Mouse (Mus musculus) limb, embryonic 12.5 days (tissue): ENCODE data around the gene Olfr1414. TPM values are rescaled to one million over a fixed set of nuclear protein-coding genes. Genes with fewer than 3 reads are reported as not detected.
"Not testable (repeated sequence)": the region's sequence is repeated elsewhere in the genome, so short reads cannot be mapped to it uniquely, and the experiment has no call there.

Experiments used
- ATAC-seq: fragments of 200-750 bp; cut with Nextera tagmentation; 2 replicates; pipeline ENCODE4 v1.8.0; 2017; ENCODE audit warnings: low read depth, moderate TSS enrichment; ENCODE audit not compliant: insufficient number of reproducible peaks, insufficient read depth, low FRiP score, low TSS enrichment
- H3K27ac ChIP-seq: fragments of 300-500 bp; sonication (generic); 2 replicates; pipeline ENCODE4 v1.5.1; 2016; ENCODE audit warnings: mild to moderate bottlenecking, moderate library complexity
- H3K27me3 ChIP-seq: fragments of 300-500 bp; sonication (generic); 2 replicates; pipeline ENCODE4 v1.6.1; 2016; ENCODE audit warnings: mild to moderate bottlenecking, moderate library complexity
- H3K36me3 ChIP-seq: fragments of 300-500 bp; sonication (generic); 2 replicates; pipeline ENCODE4 v1.6.1; 2016; ENCODE audit warnings: mild to moderate bottlenecking, moderate library complexity
- H3K4me1 ChIP-seq: fragments of 300-500 bp; sonication (generic); replicated peaks from 2 replicates; pipeline ENCODE4 v1.6.1; 2016
- H3K4me2 ChIP-seq: fragments of 300-500 bp; sonication (generic); 2 replicates; pipeline ENCODE4 v1.6.1; 2016; ENCODE audit warnings: mild to moderate bottlenecking, moderate library complexity
- H3K4me3 ChIP-seq: fragments of 300-500 bp; sonication (generic); replicated peaks from 2 replicates; pipeline ENCODE4 v1.5.1; 2016; ENCODE audit warnings: mild to moderate bottlenecking
- H3K9ac ChIP-seq: fragments of 300-500 bp; sonication (generic); replicated peaks from 2 replicates; pipeline ENCODE4 v1.6.1; 2016; ENCODE audit warnings: mild to moderate bottlenecking, moderate library complexity
- H3K9me3 ChIP-seq: fragments of 300-500 bp; sonication (generic); 2 replicates; pipeline ENCODE4 v1.6.1; 2016; ENCODE audit warnings: mild to moderate bottlenecking, moderate library complexity
- WGBS: fragments of 180-500 bp; shearing (Covaris S2); methylation state at CpG from one replicate; pipeline ENCODE4 v1.1.7; 2016; 5-methylcytosine and 5-hydroxymethylcytosine counted together
- polyA plus RNA-seq: library from polyadenylated mRNA; unstranded; fragments of >200 nt; fragmentation: Nextera tagmentation; extraction: Ambion mirVana; gene quantifications from 2 replicates; pipeline ENCODE4 v1.2.1, GENCODE M21; 2016

The Olfr1414 gene
- not detected in 2 replicates for polyA plus RNA-seq

- 78% methylated on average over 3 of the region's 3 CpGs for WGBS
- H3K27me3 ChIP-seq, result peaks cover 16% of the 10 kb centered on the region; the same call in 1 of the 2 replicates
Observed at GRCm38 (mm10) chr1:92518561-92518960, at the start of gene Olfr1414. Gene Olfr1414 (minus strand): TSS chr1:92518661.

GRCm38 (mm10) chr1:92545929-92546328 lies 27.5 kb upstream of the Olfr1414 start:
- ATAC-seq, result no peak
- Histone ChIP-seq H3K27ac (no peak overlapping the region), H3K9me3 (no peaks in the 10 kb centered on the region), H3K4me3 (no peak overlapping the region), H3K4me2 (no peak overlapping the region), H3K27me3 (no peaks in the 10 kb centered on the region), H3K4me1 (no peaks in the 10 kb centered on the region), H3K9ac (no peak overlapping the region), H3K36me3 (no peaks in the 10 kb centered on the region)
- WGBS, result 79% methylated on average over 2 of the region's 2 CpGs

More at GRCm38 (mm10) chr1:92518561-92518960, at the start of gene Olfr1414:
- Histone ChIP-seq H3K4me2 (no peak within 1 kb of the TSS), H3K9me3 (no peaks in the 10 kb centered on the region), H3K4me3 (no peak within 1 kb of the TSS), H3K27ac (no peak within 1 kb of the TSS), H3K36me3 (no peaks in the 10 kb centered on the region), H3K4me1 (no peaks in the 10 kb centered on the region), H3K9ac (no peak within 1 kb of the TSS)
- no peak for ATAC-seq

- Histone ChIP-seq H3K4me2 (no peak overlapping the region), H3K9ac (no peak overlapping the region), H3K36me3 (no peaks in the 10 kb centered on the region), H3K27me3 (no peaks in the 10 kb centered on the region; the same call in 1 of the 2 replicates), H3K4me3 (no peak overlapping the region), H3K27ac (no peak overlapping the region), H3K9me3 (no peaks in the 10 kb centered on the region), H3K4me1 (no peaks in the 10 kb centered on the region)
- no peak for ATAC-seq
- WGBS, result 47% methylated on average over 2 of the region's 2 CpGs
Observed at GRCm38 (mm10) chr1:92539071-92539470, 20.6 kb upstream of the Olfr1414 start.

- H3K36me3 ChIP-seq, result no peaks in the 10 kb centered on the region
- H3K27me3 ChIP-seq, result no peaks in the 10 kb centered on the region; the same call in 1 of the 2 replicates
- H3K4me1 ChIP-seq, result no peaks in the 10 kb centered on the region
- H3K4me3 ChIP-seq, result no peak overlapping the region
- H3K4me2 ChIP-seq, result no peak overlapping the region
- 37% methylated on average over 5 of the region's 5 CpGs for WGBS
- ATAC-seq, result no peak
- H3K9me3 ChIP-seq, result no peaks in the 10 kb centered on the region
- no peak overlapping the region for H3K27ac ChIP-seq
- H3K9ac ChIP-seq, result no peak overlapping the region
Observed at GRCm38 (mm10) chr1:92536972-92537371, 18.5 kb upstream of the Olfr1414 start.

GRCm38 (mm10) chr1:92523764-92524163 lies 5.3 kb upstream of the Olfr1414 start:
- Histone ChIP-seq H3K9me3 (no peaks in the 10 kb centered on the region), H3K4me3 (no peak overlapping the region), H3K36me3 (no peaks in the 10 kb centered on the region), H3K4me2 (no peak overlapping the region), H3K27me3 (0 out of 2 replicates have a peak, but pooled peaks cover 5% of the 10 kb centered on the region), H3K4me1 (no peaks in the 10 kb centered on the region), H3K9ac (no peak overlapping the region), H3K27ac (no peak overlapping the region)
- no peak for ATAC-seq
- 80% methylated on average over 3 of the region's 3 CpGs for WGBS

GRCm38 (mm10) chr1:92521376-92521775 lies 2.9 kb upstream of the Olfr1414 start:
- H3K4me2 ChIP-seq, result no peak overlapping the region
- no peak overlapping the region for H3K4me3 ChIP-seq
- H3K9ac ChIP-seq, result no peak overlapping the region
- H3K27ac ChIP-seq, result no peak overlapping the region
- no peaks in the 10 kb centered on the region for H3K36me3 ChIP-seq
- WGBS, result 19% methylated on average over 10 of the region's 10 CpGs
- H3K4me1 ChIP-seq, result no peaks in the 10 kb centered on the region
- H3K27me3 ChIP-seq, result peaks cover 16% of the 10 kb centered on the region; the same call in 1 of the 2 replicates
- ATAC-seq, result no peak
- H3K9me3 ChIP-seq, result no peaks in the 10 kb centered on the region

- no peak for ATAC-seq
- Histone ChIP-seq H3K36me3 (no peaks in the 10 kb centered on the region), H3K4me1 (no peaks in the 10 kb centered on the region), H3K27me3 (peaks cover 16% of the 10 kb centered on the region; the same call in 1 of the 2 replicates), H3K9me3 (no peaks in the 10 kb centered on the region), H3K27ac (no peak overlapping the region), H3K9ac (no peak overlapping the region), H3K4me2 (no peak overlapping the region), H3K4me3 (no peak overlapping the region)
- WGBS, result 83% methylated on average over 6 of the region's 6 CpGs
Observed at GRCm38 (mm10) chr1:92519046-92519445, 585 bp upstream of the Olfr1414 start.

GRCm38 (mm10) chr1:92515390-92515789 lies 3.1 kb downstream of the Olfr1414 start:
- H3K9me3 ChIP-seq, result no peaks in the 10 kb centered on the region
- no peak overlapping the region for H3K4me2 ChIP-seq
- H3K27ac ChIP-seq, result no peak overlapping the region
- no peak overlapping the region for H3K4me3 ChIP-seq
- ATAC-seq, result no peak
- no peaks in the 10 kb centered on the region for H3K4me1 ChIP-seq
- peaks cover 15% of the 10 kb centered on the region; the same call in 1 of the 2 replicates for H3K27me3 ChIP-seq
- 81% methylated on average over 11 of the region's 11 CpGs for WGBS
- H3K36me3 ChIP-seq, result no peaks in the 10 kb centered on the region
- no peak overlapping the region for H3K9ac ChIP-seq

- not testable (repeated sequence) for ATAC-seq, H3K4me3 ChIP-seq
- 86% methylated on average over 5 of the region's 5 CpGs for WGBS
Observed at GRCm38 (mm10) chr1:92511646-92512045, 6.8 kb downstream of the Olfr1414 start.

GRCm38 (mm10) chr1:92496001-92496400 lies 22.5 kb downstream of the Olfr1414 start, which contains the start of gene Olfr1415:
Gene Olfr1415 (minus strand): TSS chr1:92496101.
- Histone ChIP-seq H3K27ac (no peak within 1 kb of the TSS), H3K27me3 (no peaks in the 10 kb centered on the region), H3K4me3 (no peak within 1 kb of the TSS), H3K4me2 (no peak within 1 kb of the TSS), H3K36me3 (no peaks in the 10 kb centered on the region), H3K4me1 (no peaks in the 10 kb centered on the region), H3K9me3 (no peaks in the 10 kb centered on the region; the same call in 1 of the 2 replicates), H3K9ac (no peak within 1 kb of the TSS)
- no peak for ATAC-seq
- 82% methylated on average over 2 of the region's 2 CpGs for WGBS

More at GRCm38 (mm10) chr1:92511646-92512045, 6.8 kb downstream of the Olfr1414 start:
- not testable (repeated sequence) for H3K9ac ChIP-seq, H3K9me3 ChIP-seq, H3K4me1 ChIP-seq, H3K27ac ChIP-seq, H3K27me3 ChIP-seq, H3K36me3 ChIP-seq, H3K4me2 ChIP-seq

GRCm38 (mm10) chr1:92485013-92485412 lies 33.4 kb downstream of the Olfr1414 start, which contains the start of gene Olfr1416:
Gene Olfr1416 (minus strand): TSS chr1:92485113.
- no peaks in the 10 kb centered on the region for H3K4me1 ChIP-seq
- H3K9ac ChIP-seq, result no peak within 1 kb of the TSS
- no peaks in the 10 kb centered on the region for H3K36me3 ChIP-seq
- peaks cover 9% of the 10 kb centered on the region for H3K9me3 ChIP-seq
- peaks cover 8% of the 10 kb centered on the region; the same call in 1 of the 2 replicates for H3K27me3 ChIP-seq
- no peak within 1 kb of the TSS for H3K27ac ChIP-seq
- no peak for ATAC-seq
- H3K4me3 ChIP-seq, result no peak within 1 kb of the TSS
- H3K4me2 ChIP-seq, result no peak within 1 kb of the TSS

GRCm38 (mm10) chr1:92474066-92474578 lies 44.3 kb downstream of the Olfr1414 start:
- Histone ChIP-seq H3K27ac (0 out of 2 replicates have a peak overlapping the region, but pooled peaks have one; percentile 12), H3K36me3 (peaks cover 19% of the 10 kb centered on the region), H3K4me2 (peak overlapping the region; percentile 86), H3K4me3 (peak overlapping the region; percentile 98), H3K4me1 (peaks cover 16% of the 10 kb centered on the region), H3K27me3 (no peaks in the 10 kb centered on the region), H3K9me3 (no peaks in the 10 kb centered on the region), H3K9ac (peak overlapping the region; percentile 56)
- WGBS, result 3% methylated on average over 10 of the region's 10 CpGs
- ATAC-seq, result peak; percentile 83
